Mouse (Mus musculus) embryonic facial prominence, embryonic 13.5 days (tissue): ENCODE results near the gene Tmem91. TPM values are rescaled to one million over a fixed set of nuclear protein-coding genes. Genes with fewer than 3 reads are reported as not detected.

Source experiments
- ATAC-seq: fragments of 200-750 bp; cut with Nextera tagmentation; 2 replicates; pipeline ENCODE4 v1.8.0; 2017; ENCODE audit warnings: low read depth; ENCODE audit not compliant: insufficient number of reproducible peaks, insufficient read depth, low FRiP score, low TSS enrichment
- H3K27ac ChIP-seq: fragments of 300-500 bp; sonication (generic); 2 replicates; pipeline ENCODE4 v1.5.1; 2015; ENCODE audit warnings: moderate library complexity, mild to moderate bottlenecking, inconsistent platforms
- H3K27me3 ChIP-seq: fragments of 300-500 bp; sonication (generic); 2 replicates; pipeline ENCODE4 v1.6.1; 2015; ENCODE audit warnings: mild to moderate bottlenecking, inconsistent platforms
- H3K36me3 ChIP-seq: fragments of 300-500 bp; sonication (generic); 2 replicates; pipeline ENCODE4 v1.6.1; 2015; ENCODE audit warnings: mild to moderate bottlenecking, inconsistent platforms
- H3K4me1 ChIP-seq: fragments of 300-500 bp; sonication (generic); 2 replicates; pipeline ENCODE4 v1.6.1; 2015; ENCODE audit warnings: inconsistent platforms
- H3K4me2 ChIP-seq: fragments of 300-500 bp; sonication (generic); 2 replicates; pipeline ENCODE4 v1.6.1; 2015; ENCODE audit warnings: moderate library complexity, mild to moderate bottlenecking, inconsistent platforms
- H3K4me3 ChIP-seq: fragments of 300-500 bp; sonication (generic); 2 replicates; pipeline ENCODE4 v1.5.1; 2015; ENCODE audit warnings: mild to moderate bottlenecking, inconsistent platforms
- H3K9ac ChIP-seq: fragments of 300-500 bp; sonication (generic); 2 replicates; pipeline ENCODE4 v1.6.1; 2015; ENCODE audit warnings: mild to moderate bottlenecking, inconsistent platforms
- H3K9me3 ChIP-seq: fragments of 300-500 bp; sonication (generic); 2 replicates; pipeline ENCODE4 v1.6.1; 2016; ENCODE audit warnings: inconsistent platforms
- WGBS: fragments of 180-500 bp; shearing (Covaris S2); methylation state at CpG from one replicate; pipeline ENCODE4 v1.1.7; 2015; ENCODE audit warnings: mixed read lengths; 5-methylcytosine and 5-hydroxymethylcytosine counted together
- polyA plus RNA-seq: library from polyadenylated mRNA; unstranded; fragments of >200 nt; fragmentation: Nextera tagmentation; extraction: Ambion mirVana; gene quantifications from 2 replicates; pipeline ENCODE4 v1.2.1, GENCODE M21; 2015

Gene Tmem91
- polyA plus RNA-seq, 1 experiment from 2014 or later = 3.8 TPM

GRCm38 (mm10) chr7:25710519-25711130 lies 35.7 kb upstream of the Tmem91 start:
- peaks cover 46% of the 10 kb centered on the region for H3K4me1 ChIP-seq
- WGBS = 4% methylated on average over 7 of the region's 7 CpGs
- H3K9ac ChIP-seq = peak overlapping the region; percentile 64
- H3K9me3 ChIP-seq = no peaks in the 10 kb centered on the region
- H3K4me3 ChIP-seq = no peak overlapping the region
- ATAC-seq = peak; percentile 45; the same call in 1 of the 2 replicates
- H3K36me3 ChIP-seq = peaks cover 36% of the 10 kb centered on the region
- peak overlapping the region; percentile 37 for H3K4me2 ChIP-seq
- peak overlapping the region; percentile 74 for H3K27ac ChIP-seq
- H3K27me3 ChIP-seq = no peaks in the 10 kb centered on the region

- H3K36me3 ChIP-seq = peaks cover 29% of the 10 kb centered on the region
- H3K4me2 ChIP-seq = peak overlapping the region; percentile 37
- no peaks in the 10 kb centered on the region; the same call in 1 of the 2 replicates for H3K27me3 ChIP-seq
- WGBS = 6% methylated on average over 12 of the region's 12 CpGs
- H3K4me3 ChIP-seq = no peak overlapping the region
- H3K27ac ChIP-seq = peak overlapping the region; percentile 74; the same call in 1 of the 2 replicates
- ATAC-seq = no peak
- H3K9me3 ChIP-seq = no peaks in the 10 kb centered on the region
- peak overlapping the region; percentile 64 for H3K9ac ChIP-seq
- H3K4me1 ChIP-seq = peaks cover 48% of the 10 kb centered on the region
Measured at GRCm38 (mm10) chr7:25709961-25710360, 35.0 kb upstream of the Tmem91 start.

GRCm38 (mm10) chr7:25707581-25708292 lies 32.8 kb upstream of the Tmem91 start:
- H3K4me1 ChIP-seq = peaks cover 55% of the 10 kb centered on the region
- 0 out of 2 replicates have a peak overlapping the region, but pooled peaks have one; percentile 4 for H3K9ac ChIP-seq
- H3K4me3 ChIP-seq = no peak overlapping the region
- H3K27me3 ChIP-seq = peaks cover 11% of the 10 kb centered on the region
- peaks cover 7% of the 10 kb centered on the region; the same call in 1 of the 2 replicates for H3K36me3 ChIP-seq
- ATAC-seq = no peak
- WGBS = 50% methylated on average over 15 of the region's 15 CpGs
- no peaks in the 10 kb centered on the region for H3K9me3 ChIP-seq
- no peak overlapping the region for H3K4me2 ChIP-seq
- peak overlapping the region; percentile 80 for H3K27ac ChIP-seq

- no peak for ATAC-seq
- H3K9ac ChIP-seq = no peak overlapping the region
- WGBS = 58% methylated on average over 7 of the region's 7 CpGs
- H3K4me3 ChIP-seq = no peak overlapping the region
- peaks cover 11% of the 10 kb centered on the region for H3K27me3 ChIP-seq
- H3K4me1 ChIP-seq = peaks cover 44% of the 10 kb centered on the region
- H3K4me2 ChIP-seq = no peak overlapping the region
- peaks cover 7% of the 10 kb centered on the region for H3K36me3 ChIP-seq
- peaks cover 5% of the 10 kb centered on the region; the same call in 1 of the 2 replicates for H3K9me3 ChIP-seq
- H3K27ac ChIP-seq = peak overlapping the region; percentile 80; the same call in 1 of the 2 replicates
Measured at GRCm38 (mm10) chr7:25706578-25707170, 31.7 kb upstream of the Tmem91 start.

- WGBS = 54% methylated on average over 6 of the region's 6 CpGs
- Histone ChIP-seq H3K9ac (no peak overlapping the region), H3K4me1 (peaks cover 36% of the 10 kb centered on the region), H3K4me3 (no peak overlapping the region), H3K27me3 (peaks cover 11% of the 10 kb centered on the region), H3K36me3 (peaks cover 7% of the 10 kb centered on the region), H3K4me2 (no peak overlapping the region), H3K27ac (no peak overlapping the region), H3K9me3 (peaks cover 5% of the 10 kb centered on the region; the same call in 1 of the 2 replicates)
- ATAC-seq = no peak
Measured at GRCm38 (mm10) chr7:25705801-25706251, 30.9 kb upstream of the Tmem91 start.

GRCm38 (mm10) chr7:25704716-25705364 lies 29.9 kb upstream of the Tmem91 start:
- Histone ChIP-seq H3K27me3 (peaks cover 11% of the 10 kb centered on the region), H3K4me2 (peak overlapping the region; percentile 50), H3K4me1 (peaks cover 26% of the 10 kb centered on the region), H3K36me3 (peaks cover 7% of the 10 kb centered on the region), H3K9me3 (peaks cover 5% of the 10 kb centered on the region; the same call in 1 of the 2 replicates), H3K4me3 (peak overlapping the region; percentile 7), H3K9ac (peak overlapping the region; percentile 21; the same call in 1 of the 2 replicates), H3K27ac (no peak overlapping the region)
- 5% methylated on average over 32 of the region's 37 CpGs for WGBS
- no peak for ATAC-seq

- Histone ChIP-seq H3K4me3 (no peak overlapping the region), H3K9me3 (peaks cover 5% of the 10 kb centered on the region; the same call in 1 of the 2 replicates), H3K36me3 (peaks cover 7% of the 10 kb centered on the region), H3K27me3 (peaks cover 11% of the 10 kb centered on the region), H3K27ac (no peak overlapping the region), H3K9ac (no peak overlapping the region), H3K4me2 (no peak overlapping the region), H3K4me1 (peaks cover 23% of the 10 kb centered on the region)
- no peak for ATAC-seq
- 28% methylated on average over 10 of the region's 10 CpGs for whole genome bisulfite sequencing
Measured at GRCm38 (mm10) chr7:25703793-25704494, 29.0 kb upstream of the Tmem91 start.

GRCm38 (mm10) chr7:25702350-25702749 lies 27.4 kb upstream of the Tmem91 start:
- 96% methylated on average over 2 of the region's 2 CpGs for WGBS
- no peak overlapping the region for H3K4me2 ChIP-seq
- peaks cover 14% of the 10 kb centered on the region for H3K36me3 ChIP-seq
- H3K27me3 ChIP-seq = peaks cover 11% of the 10 kb centered on the region
- H3K9ac ChIP-seq = no peak overlapping the region
- peaks cover 5% of the 10 kb centered on the region; the same call in 1 of the 2 replicates for H3K9me3 ChIP-seq
- H3K4me1 ChIP-seq = peaks cover 11% of the 10 kb centered on the region; the same call in 1 of the 2 replicates
- no peak overlapping the region for H3K27ac ChIP-seq
- no peak overlapping the region for H3K4me3 ChIP-seq
- ATAC-seq = no peak

- Histone ChIP-seq H3K27me3 (peaks cover 11% of the 10 kb centered on the region), H3K4me1 (peaks cover 11% of the 10 kb centered on the region; the same call in 1 of the 2 replicates), H3K9me3 (peaks cover 5% of the 10 kb centered on the region; the same call in 1 of the 2 replicates), H3K27ac (no peak overlapping the region), H3K9ac (no peak overlapping the region), H3K4me2 (no peak overlapping the region), H3K4me3 (no peak overlapping the region), H3K36me3 (peaks cover 18% of the 10 kb centered on the region)
- ATAC-seq = no peak
- WGBS = 72% methylated on average over 12 of the region's 12 CpGs
Measured at GRCm38 (mm10) chr7:25700732-25701131, 25.8 kb upstream of the Tmem91 start.

GRCm38 (mm10) chr7:25699851-25700250 lies 24.9 kb upstream of the Tmem91 start:
- no peak overlapping the region for H3K9ac ChIP-seq
- no peak overlapping the region for H3K4me3 ChIP-seq
- WGBS = 60% methylated on average over 13 of the region's 13 CpGs
- no peak overlapping the region for H3K27ac ChIP-seq
- H3K36me3 ChIP-seq = peaks cover 18% of the 10 kb centered on the region
- H3K4me2 ChIP-seq = no peak overlapping the region
- peaks cover 11% of the 10 kb centered on the region for H3K27me3 ChIP-seq
- no peak for ATAC-seq
- peaks cover 8% of the 10 kb centered on the region; the same call in 1 of the 2 replicates for H3K4me1 ChIP-seq
- H3K9me3 ChIP-seq = peaks cover 5% of the 10 kb centered on the region; the same call in 1 of the 2 replicates
